Mouse (Mus musculus) brain, embryonic 14.5 days (tissue): ENCODE measurements around the gene Naif1.

Source experiments
- CTCF ChIP-seq: fragments of 200-500 bp; IDR thresholded peaks from 2 replicates; pipeline ENCODE4 v1.5.1; 2012; ENCODE audit warnings: inconsistent platforms, mild to moderate bottlenecking, moderate library complexity, borderline replicate concordance; ENCODE audit not compliant: insufficient read depth, insufficient read length; ENCODE audit errors: extremely low read depth
- POLR2A ChIP-seq: fragments of 200-500 bp; IDR thresholded peaks from 2 replicates; pipeline ENCODE4 v1.6.1; 2012; ENCODE audit warnings: mild to moderate bottlenecking, inconsistent platforms, borderline replicate concordance; ENCODE audit not compliant: poor library complexity, insufficient read depth, insufficient read length, severe bottlenecking; ENCODE audit errors: extremely low read depth

DNA sequence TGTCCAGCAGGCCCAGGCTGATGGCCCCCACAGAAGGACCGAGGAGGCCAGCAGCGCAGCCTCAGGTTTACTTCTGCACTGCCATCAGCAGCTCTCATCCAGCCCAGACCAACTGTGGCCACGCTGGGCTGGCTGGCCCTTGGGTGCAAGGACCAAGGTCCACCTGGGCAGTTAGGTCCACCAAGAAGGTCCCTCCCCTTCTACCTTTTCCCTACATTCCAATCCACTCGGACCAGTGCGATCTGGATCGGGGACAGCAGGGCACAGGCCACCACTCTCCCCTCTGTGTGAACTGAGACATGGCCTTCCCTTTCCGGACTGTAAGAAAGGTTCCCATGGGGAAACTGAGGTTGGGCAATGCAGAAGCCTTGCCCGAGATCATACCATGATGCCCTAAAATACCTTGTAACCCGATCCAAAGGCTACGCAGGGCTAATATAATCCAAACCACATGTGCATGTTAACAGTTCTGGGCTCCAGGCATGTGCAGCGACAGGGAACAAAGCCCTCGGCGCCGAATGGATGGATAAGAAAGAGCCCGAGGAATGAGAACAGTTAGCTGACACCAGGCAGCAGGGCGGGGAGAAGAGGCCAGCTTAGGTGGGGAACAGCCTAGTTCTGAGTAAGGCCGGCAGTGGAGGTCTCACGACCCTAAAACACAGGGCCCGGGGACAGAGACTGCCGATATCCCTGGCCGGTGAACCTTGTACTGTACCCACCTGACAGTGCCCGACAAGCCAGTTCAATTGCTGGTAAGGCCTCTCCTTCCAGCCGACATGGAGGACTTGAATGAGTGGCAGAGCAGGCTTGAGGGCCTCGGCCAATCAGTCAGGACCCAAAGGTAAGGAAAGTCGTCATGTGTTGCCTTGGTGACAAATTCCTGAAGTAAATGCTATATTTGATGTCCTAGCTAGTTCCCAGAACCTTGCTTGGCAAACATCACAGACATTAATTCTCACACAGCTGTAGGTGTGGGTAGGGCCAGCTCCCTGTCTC is 41.5 kb upstream of the Naif1 start:
- TF ChIP-seq CTCF = no peak
- TF ChIP-seq POLR2A = no peak
